Mouse (Mus musculus) forebrain, embryonic 12.5 days (tissue): ENCODE measurements at regions not wholly inside any gene's neighbourhood (a gene's known extent, or its start where the extent isn't known, plus 50 kb on each side); places are given as distances from the start of the nearest gene placed in this dataset.

Source experiments
- ATAC-seq: fragments of 200-750 bp; cut with Nextera tagmentation; 2 replicates; pipeline ENCODE4 v1.8.0; 2017; ENCODE audit warnings: moderate TSS enrichment; ENCODE audit not compliant: low FRiP score
- H3K27ac ChIP-seq: fragments of 300-500 bp; sonication (generic); 2 replicates; pipeline ENCODE4 v1.5.1; 2016; ENCODE audit warnings: mild to moderate bottlenecking
- H3K27me3 ChIP-seq: fragments of 300-500 bp; sonication (generic); 2 replicates; pipeline ENCODE4 v1.6.1; 2016; ENCODE audit warnings: mild to moderate bottlenecking
- H3K36me3 ChIP-seq: fragments of 300-500 bp; sonication (generic); replicated peaks from 2 replicates; pipeline ENCODE4 v1.6.1; 2016; ENCODE audit warnings: mild to moderate bottlenecking
- H3K4me1 ChIP-seq: fragments of 300-500 bp; sonication (generic); 2 replicates; pipeline ENCODE4 v1.6.1; 2016
- H3K4me2 ChIP-seq: fragments of 300-500 bp; sonication (generic); 2 replicates; pipeline ENCODE4 v1.6.1; 2016; ENCODE audit warnings: mild to moderate bottlenecking, moderate library complexity
- H3K4me3 ChIP-seq: fragments of 300-500 bp; sonication (generic); replicated peaks from 2 replicates; pipeline ENCODE4 v1.5.1; 2016; ENCODE audit warnings: mild to moderate bottlenecking
- H3K9ac ChIP-seq: fragments of 300-500 bp; sonication (generic); 2 replicates; pipeline ENCODE4 v1.6.1; 2016; ENCODE audit warnings: mild to moderate bottlenecking
- H3K9me3 ChIP-seq: fragments of 300-500 bp; sonication (generic); 2 replicates; pipeline ENCODE4 v1.6.1; 2016
- WGBS: fragments of 180-500 bp; shearing (Covaris S2); methylation state at CpG from one replicate; pipeline ENCODE4 v1.1.7; 2016; 5-methylcytosine and 5-hydroxymethylcytosine counted together

- Histone ChIP-seq H3K27ac (no peak overlapping the region), H3K4me2 (no peak overlapping the region), H3K9ac (no peak overlapping the region), H3K9me3 (no peaks in the 10 kb centered on the region), H3K4me3 (no peak overlapping the region), H3K36me3 (no peaks in the 10 kb centered on the region), H3K4me1 (no peaks in the 10 kb centered on the region), H3K27me3 (no peaks in the 10 kb centered on the region)
- ATAC-seq, result no peak
- 95% methylated on average over 2 of the region's 2 CpGs for WGBS
Measured at GRCm38 (mm10) chr13:97462884-97463235, 222.0 kb downstream of the Enc1 start.

GRCm38 (mm10) chr13:97462110-97462883, 221.4 kb downstream of the Enc1 start:
- Histone ChIP-seq H3K27me3 (no peaks in the 10 kb centered on the region), H3K4me1 (no peaks in the 10 kb centered on the region), H3K36me3 (no peaks in the 10 kb centered on the region), H3K9me3 (no peaks in the 10 kb centered on the region), H3K4me3 (no peak overlapping the region), H3K27ac (no peak overlapping the region), H3K9ac (no peak overlapping the region), H3K4me2 (no peak overlapping the region)
- 84% methylated on average over 13 of the region's 13 CpGs for WGBS
- no peak for ATAC-seq

- Histone ChIP-seq H3K9me3 (no peaks in the 10 kb centered on the region), H3K36me3 (no peaks in the 10 kb centered on the region), H3K27me3 (no peaks in the 10 kb centered on the region), H3K4me3 (no peak overlapping the region), H3K4me2 (no peak overlapping the region), H3K9ac (no peak overlapping the region), H3K4me1 (no peaks in the 10 kb centered on the region), H3K27ac (no peak overlapping the region)
- WGBS, result 97% methylated on average over 4 of the region's 4 CpGs
- no peak for ATAC-seq
Measured at GRCm38 (mm10) chr13:97461207-97461606, 220.3 kb downstream of the Enc1 start.

- no peak overlapping the region for H3K27ac ChIP-seq
- 85% methylated on average over 7 of the region's 7 CpGs for WGBS
- H3K36me3 ChIP-seq, result no peaks in the 10 kb centered on the region
- no peak for ATAC-seq
- H3K4me2 ChIP-seq, result no peak overlapping the region
- no peaks in the 10 kb centered on the region for H3K9me3 ChIP-seq
- no peaks in the 10 kb centered on the region; the same call in 1 of the 2 replicates for H3K4me1 ChIP-seq
- H3K9ac ChIP-seq, result no peak overlapping the region
- no peaks in the 10 kb centered on the region for H3K27me3 ChIP-seq
- no peak overlapping the region for H3K4me3 ChIP-seq
Measured at GRCm38 (mm10) chr13:97459106-97459505, 218.2 kb downstream of the Enc1 start.

GRCm38 (mm10) chr13:97455961-97456360, 215.1 kb downstream of the Enc1 start:
- ATAC-seq, result 0 out of 2 replicates have a peak, but pooled peaks have one; percentile 23
- 34% methylated on average over 6 of the region's 6 CpGs for WGBS
- no peaks in the 10 kb centered on the region for H3K27me3 ChIP-seq
- H3K9ac ChIP-seq, result no peak overlapping the region
- peaks cover 7% of the 10 kb centered on the region for H3K4me1 ChIP-seq
- H3K9me3 ChIP-seq, result no peaks in the 10 kb centered on the region
- H3K4me3 ChIP-seq, result no peak overlapping the region
- no peaks in the 10 kb centered on the region for H3K36me3 ChIP-seq
- no peak overlapping the region for H3K4me2 ChIP-seq
- H3K27ac ChIP-seq, result no peak overlapping the region

GRCm38 (mm10) chr13:97454715-97455114, 213.8 kb downstream of the Enc1 start:
- 67% methylated on average over 8 of the region's 8 CpGs for WGBS
- H3K9ac ChIP-seq, result no peak overlapping the region
- no peak for ATAC-seq

GRCm38 (mm10) chr13:97453469-97453868, 212.6 kb downstream of the Enc1 start:
- no peak for ATAC-seq
- H3K4me1 ChIP-seq, result peaks cover 7% of the 10 kb centered on the region

More at GRCm38 (mm10) chr13:97454715-97455114, 213.8 kb downstream of the Enc1 start:
- Histone ChIP-seq H3K27ac (peak overlapping the region; percentile 50; the same call in 1 of the 2 replicates), H3K36me3 (no peaks in the 10 kb centered on the region), H3K27me3 (no peaks in the 10 kb centered on the region), H3K4me3 (no peak overlapping the region), H3K4me2 (no peak overlapping the region), H3K9me3 (no peaks in the 10 kb centered on the region), H3K4me1 (peaks cover 7% of the 10 kb centered on the region)

GRCm38 (mm10) chr13:97453090-97453430, 212.2 kb downstream of the Enc1 start:
- H3K27ac ChIP-seq, result peak overlapping the region; percentile 1; the same call in 1 of the 2 replicates
- 0 out of 2 replicates have a peak, but pooled peaks have one; percentile 27 for ATAC-seq

More at GRCm38 (mm10) chr13:97453469-97453868, 212.6 kb downstream of the Enc1 start:
- H3K27ac ChIP-seq, result 0 out of 2 replicates have a peak overlapping the region, but pooled peaks have one; percentile 1
- no peaks in the 10 kb centered on the region for H3K36me3 ChIP-seq
- H3K4me3 ChIP-seq, result no peak overlapping the region
- WGBS, result 78% methylated on average over 6 of the region's 6 CpGs
- H3K9ac ChIP-seq, result no peak overlapping the region
- H3K27me3 ChIP-seq, result no peaks in the 10 kb centered on the region
- no peaks in the 10 kb centered on the region for H3K9me3 ChIP-seq
- H3K4me2 ChIP-seq, result no peak overlapping the region

GRCm38 (mm10) chr13:97452386-97453089, 211.6 kb downstream of the Enc1 start:
- Histone ChIP-seq H3K27me3 (no peaks in the 10 kb centered on the region), H3K4me2 (no peak overlapping the region), H3K9me3 (no peaks in the 10 kb centered on the region), H3K4me1 (peaks cover 7% of the 10 kb centered on the region), H3K4me3 (no peak overlapping the region), H3K27ac (peak overlapping the region; percentile 1; the same call in 1 of the 2 replicates), H3K9ac (no peak overlapping the region), H3K36me3 (no peaks in the 10 kb centered on the region)
- WGBS, result 58% methylated on average over 11 of the region's 11 CpGs
- ATAC-seq, result no peak

More at GRCm38 (mm10) chr13:97453090-97453430, 212.2 kb downstream of the Enc1 start:
- H3K27me3 ChIP-seq, result no peaks in the 10 kb centered on the region
- H3K9ac ChIP-seq, result no peak overlapping the region
- no peak overlapping the region for H3K4me3 ChIP-seq
- no peaks in the 10 kb centered on the region for H3K36me3 ChIP-seq
- WGBS, result 32% methylated on average over 5 of the region's 5 CpGs
- H3K9me3 ChIP-seq, result no peaks in the 10 kb centered on the region
- peaks cover 7% of the 10 kb centered on the region for H3K4me1 ChIP-seq
- no peak overlapping the region for H3K4me2 ChIP-seq

- Histone ChIP-seq H3K4me2 (no peak overlapping the region), H3K9me3 (no peaks in the 10 kb centered on the region), H3K36me3 (no peaks in the 10 kb centered on the region), H3K27me3 (no peaks in the 10 kb centered on the region), H3K4me3 (no peak overlapping the region), H3K9ac (no peak overlapping the region), H3K27ac (no peak overlapping the region), H3K4me1 (peaks cover 7% of the 10 kb centered on the region)
- WGBS, result 90% methylated on average over 10 of the region's 10 CpGs
- ATAC-seq, result no peak
Measured at GRCm38 (mm10) chr13:97451276-97451675, 210.4 kb downstream of the Enc1 start.

GRCm38 (mm10) chr13:97448123-97448522, 207.2 kb downstream of the Enc1 start:
- no peaks in the 10 kb centered on the region for H3K36me3 ChIP-seq
- H3K4me1 ChIP-seq, result peaks cover 4% of the 10 kb centered on the region; the same call in 1 of the 2 replicates
- no peak overlapping the region for H3K4me3 ChIP-seq
- H3K4me2 ChIP-seq, result no peak overlapping the region
- ATAC-seq, result no peak
- no peak overlapping the region for H3K27ac ChIP-seq
- H3K9ac ChIP-seq, result no peak overlapping the region
- 0 out of 2 replicates have a peak, but pooled peaks cover 3% of the 10 kb centered on the region for H3K27me3 ChIP-seq
- WGBS, result 97% methylated on average over 1 of the region's 1 CpGs
- no peaks in the 10 kb centered on the region for H3K9me3 ChIP-seq

- no peaks in the 10 kb centered on the region for H3K9me3 ChIP-seq
- no peak for ATAC-seq
- H3K4me2 ChIP-seq, result no peak overlapping the region
- H3K27me3 ChIP-seq, result 0 out of 2 replicates have a peak, but pooled peaks cover 3% of the 10 kb centered on the region
- H3K9ac ChIP-seq, result no peak overlapping the region
- H3K4me1 ChIP-seq, result peaks cover 38% of the 10 kb centered on the region
- H3K36me3 ChIP-seq, result no peaks in the 10 kb centered on the region
- H3K4me3 ChIP-seq, result no peak overlapping the region
- no peak overlapping the region for H3K27ac ChIP-seq
- WGBS, result 83% methylated on average over 14 of the region's 14 CpGs
Measured at GRCm38 (mm10) chr13:97443731-97444428, 203.0 kb downstream of the Enc1 start.
